Mouse (Mus musculus) common myeloid progenitor, adult 5-6 weeks (primary cell): ENCODE measurements around the gene Rbm20. TPM values are rescaled to one million over a fixed set of nuclear protein-coding genes. Genes with fewer than 3 reads are reported as not detected.

Experiments
- ATAC-seq: replicated peaks from 2 replicates; pipeline ENCODE4 v1.8.0; 2016; ENCODE audit warnings: low read depth, mild to moderate bottlenecking, moderate TSS enrichment, inconsistent platforms; ENCODE audit not compliant: poor library complexity, severe bottlenecking
- total RNA-seq: library from RNA; stranded (forward); fragments of 200-1000, 187-1606 nt; gene quantifications from 2 replicates; pipeline ENCODE4 v1.2.3, GENCODE M21; 2017

The Rbm20 gene
- total RNA-seq, 1 experiment from 2014 or later = 0.69 TPM

GRCm38 (mm10) chr19:53748236-53748775 is 71.2 kb downstream of the Rbm20 start:
- no peak for ATAC-seq

- ATAC-seq = no peak
Observed at GRCm38 (mm10) chr19:53749326-53749725, 72.2 kb downstream of the Rbm20 start.

- no peak for ATAC-seq
Observed at GRCm38 (mm10) chr19:53751420-53752185, 74.5 kb downstream of the Rbm20 start.

- no peak for ATAC-seq
Observed at GRCm38 (mm10) chr19:53752993-53753392, 75.9 kb downstream of the Rbm20 start.

GRCm38 (mm10) chr19:53754421-53754830 is 77.3 kb downstream of the Rbm20 start:
- no peak for ATAC-seq

- ATAC-seq = no peak
Observed at GRCm38 (mm10) chr19:53755346-53755745, 78.2 kb downstream of the Rbm20 start.

GRCm38 (mm10) chr19:53757432-53758109 is 80.5 kb downstream of the Rbm20 start:
- ATAC-seq = no peak

GRCm38 (mm10) chr19:53758881-53759418 is 81.8 kb downstream of the Rbm20 start:
- no peak for ATAC-seq

GRCm38 (mm10) chr19:53760125-53761101 is 83.3 kb downstream of the Rbm20 start:
- ATAC-seq = no peak

- ATAC-seq = peak; percentile 93
Observed at GRCm38 (mm10) chr19:53762749-53763438, 85.8 kb downstream of the Rbm20 start.

GRCm38 (mm10) chr19:53764688-53765478 is 87.8 kb downstream of the Rbm20 start:
- ATAC-seq = no peak

GRCm38 (mm10) chr19:53768478-53768877 is 91.4 kb downstream of the Rbm20 start:
- ATAC-seq = peak; percentile 94

GRCm38 (mm10) chr19:53773937-53774640 is 97.0 kb downstream of the Rbm20 start:
- ATAC-seq = peak; percentile 86

- 0 out of 2 replicates have a peak, but pooled peaks have one; percentile 45 for ATAC-seq
Observed at GRCm38 (mm10) chr19:53774641-53775350, 97.7 kb downstream of the Rbm20 start.

- ATAC-seq = no peak
Observed at GRCm38 (mm10) chr19:53779402-53779801, 102.3 kb downstream of the Rbm20 start.

GRCm38 (mm10) chr19:53779818-53780217 is 102.7 kb downstream of the Rbm20 start:
- ATAC-seq = no peak
